Mouse (Mus musculus): Measurements from ENCODE around the gene Pdilt.
"Not testable (repeated sequence)": the region's sequence is repeated elsewhere in the genome, so short reads cannot be mapped to it uniquely, and the experiment has no call there.

Gene Pdilt

DNA sequence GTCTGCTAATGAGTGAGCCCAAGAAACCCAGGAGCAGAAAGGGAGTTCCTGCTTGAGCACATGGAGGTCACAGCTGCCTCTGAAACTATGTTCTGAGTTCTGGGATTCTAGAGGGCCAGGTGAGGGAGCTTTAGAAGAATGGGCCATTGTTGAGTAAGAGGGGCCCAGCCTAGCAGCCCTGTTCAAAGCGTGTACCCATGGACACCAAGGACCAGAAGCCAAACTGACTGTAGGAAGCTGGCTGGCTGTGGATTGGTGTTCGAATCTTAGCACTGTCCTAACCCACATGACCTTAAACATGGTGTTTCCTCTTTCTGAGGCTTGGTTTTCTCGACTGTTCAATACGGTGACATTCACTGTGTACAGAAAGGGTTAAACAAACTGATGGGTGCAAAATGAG is at the start of gene Pdilt:
Gene Pdilt (minus strand): TSS at position 101 of the 400 bp plus-strand sequence.
- in situ Hi-C loops (cut with MboI; ENCODE audit: low sequenced_read_pairs) = loop anchor here (25.0 kb wide), 1 partner anchor 511 kb away; no protein-coding TSS in a partner anchor

DNA sequence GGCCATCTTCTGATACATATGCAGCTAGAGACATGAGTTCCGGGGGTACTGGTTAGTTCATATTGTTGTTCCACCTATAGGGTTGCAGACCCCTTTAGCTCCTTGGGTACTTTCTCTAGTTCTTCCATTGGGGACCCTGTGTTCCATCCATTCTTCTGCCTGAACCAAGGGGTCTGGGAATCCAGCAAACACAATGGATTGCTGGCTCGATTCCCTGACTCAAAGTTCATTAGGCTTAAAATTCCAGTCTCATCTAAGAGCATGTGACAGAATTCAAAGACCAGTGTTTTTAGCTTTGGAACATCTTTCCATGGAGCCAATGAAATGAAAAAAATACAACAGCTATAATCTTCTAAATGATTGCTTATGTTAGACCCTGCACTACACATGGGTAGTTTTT is 39.2 kb upstream of the Pdilt start:
- in situ Hi-C loops (cut with MboI; ENCODE audit: low sequenced_read_pairs) = not testable (repeated sequence)

DNA sequence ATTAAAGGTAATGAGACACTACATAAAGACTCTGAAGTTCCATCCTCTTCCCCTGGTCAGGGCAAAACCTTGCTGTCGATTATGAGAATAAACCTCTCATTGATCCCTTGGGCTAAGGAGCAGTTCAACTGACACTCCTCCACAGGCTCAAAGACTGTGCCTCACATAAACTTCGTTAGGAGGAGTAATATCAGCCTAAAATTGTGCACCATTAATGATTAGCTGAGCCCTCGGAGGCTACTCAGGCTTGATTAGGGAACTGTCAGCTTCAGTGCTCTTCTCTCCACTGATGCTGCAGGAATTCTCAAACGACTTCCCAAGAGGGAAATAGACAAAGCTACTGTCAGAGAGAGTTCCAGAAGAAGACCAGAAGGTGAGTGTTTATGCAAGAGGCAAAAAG is 38.2 kb upstream of the Pdilt start:
- in situ Hi-C loops (cut with MboI; ENCODE audit: low sequenced_read_pairs) = no loop called here

DNA sequence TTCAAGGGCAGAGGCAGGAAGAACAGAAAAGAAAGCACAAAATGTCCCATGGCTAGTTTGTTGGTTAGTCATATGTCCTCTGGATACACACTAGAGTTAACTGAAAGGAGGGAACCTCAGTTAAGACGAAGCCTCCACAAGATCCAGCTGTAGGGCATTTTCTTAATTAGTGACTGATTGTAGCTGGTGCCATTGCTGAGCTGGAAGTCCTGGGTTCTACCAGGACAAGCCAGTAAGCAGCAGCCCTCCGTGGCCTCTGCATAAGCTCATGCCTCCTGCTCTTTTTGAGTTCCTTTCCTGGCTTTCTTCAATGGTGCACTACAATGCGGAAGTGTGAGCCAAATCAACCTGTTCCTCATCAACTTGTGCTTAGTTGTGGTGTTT is 37.2 kb upstream of the Pdilt start:
- in situ Hi-C loops (cut with MboI; ENCODE audit: low sequenced_read_pairs) = no loop called here

DNA sequence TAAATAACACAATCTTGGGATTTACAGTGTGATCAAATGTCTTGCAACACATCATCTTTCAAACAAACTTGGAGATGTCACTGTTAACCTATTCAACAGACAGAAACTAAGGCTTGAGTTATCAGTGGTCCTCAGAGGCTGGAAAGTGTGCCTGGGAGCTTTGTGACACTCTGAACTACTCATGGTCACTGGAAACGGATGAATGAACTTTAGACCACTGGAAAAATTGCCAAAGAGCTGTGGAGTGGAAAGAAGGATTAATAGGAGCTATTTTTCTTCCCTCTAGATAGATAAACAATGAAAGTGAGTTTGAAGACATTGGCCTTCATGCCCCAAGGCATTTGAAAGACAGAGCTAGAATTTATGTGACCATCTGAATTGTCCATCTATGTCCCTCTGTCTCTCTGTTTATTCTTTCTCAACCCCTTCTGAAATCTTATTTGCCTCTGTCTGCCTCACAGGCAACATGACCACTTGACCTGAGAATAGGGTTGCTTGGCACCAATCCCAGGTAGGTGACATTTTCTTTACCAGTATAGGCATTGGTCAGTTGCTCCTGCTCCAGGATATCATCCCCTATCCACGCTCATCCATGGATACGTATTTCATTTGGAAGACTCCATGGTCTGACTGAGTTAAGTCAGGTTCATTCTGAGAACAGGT is 36.6 kb upstream of the Pdilt start:
- in situ Hi-C loops (cut with MboI; ENCODE audit: low sequenced_read_pairs) = no loop called here

DNA sequence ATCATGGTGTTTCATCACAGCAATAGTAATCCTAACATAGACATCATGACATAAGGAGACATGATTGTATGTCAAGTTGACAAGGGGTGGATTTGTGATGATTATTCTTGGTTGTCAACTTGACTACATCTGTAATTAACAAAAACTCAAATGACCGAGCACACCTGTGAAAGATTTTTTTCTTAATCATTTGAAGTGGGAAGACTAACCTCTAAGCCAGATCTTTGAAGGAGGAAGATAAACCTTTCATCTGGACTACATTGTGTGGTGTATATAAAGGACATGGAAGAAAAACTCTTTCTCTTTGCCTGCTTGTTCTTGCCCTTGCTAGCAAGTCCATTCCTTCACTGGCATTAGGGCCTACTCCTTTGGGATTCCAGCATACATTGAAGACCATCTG is 30.8 kb upstream of the Pdilt start, which contains the start of gene Acsm2:
Gene Acsm2 (plus strand): TSS at position 301 of the 400 bp plus-strand sequence.
- in situ Hi-C loops (cut with MboI; ENCODE audit: low sequenced_read_pairs) = no loop called here

DNA sequence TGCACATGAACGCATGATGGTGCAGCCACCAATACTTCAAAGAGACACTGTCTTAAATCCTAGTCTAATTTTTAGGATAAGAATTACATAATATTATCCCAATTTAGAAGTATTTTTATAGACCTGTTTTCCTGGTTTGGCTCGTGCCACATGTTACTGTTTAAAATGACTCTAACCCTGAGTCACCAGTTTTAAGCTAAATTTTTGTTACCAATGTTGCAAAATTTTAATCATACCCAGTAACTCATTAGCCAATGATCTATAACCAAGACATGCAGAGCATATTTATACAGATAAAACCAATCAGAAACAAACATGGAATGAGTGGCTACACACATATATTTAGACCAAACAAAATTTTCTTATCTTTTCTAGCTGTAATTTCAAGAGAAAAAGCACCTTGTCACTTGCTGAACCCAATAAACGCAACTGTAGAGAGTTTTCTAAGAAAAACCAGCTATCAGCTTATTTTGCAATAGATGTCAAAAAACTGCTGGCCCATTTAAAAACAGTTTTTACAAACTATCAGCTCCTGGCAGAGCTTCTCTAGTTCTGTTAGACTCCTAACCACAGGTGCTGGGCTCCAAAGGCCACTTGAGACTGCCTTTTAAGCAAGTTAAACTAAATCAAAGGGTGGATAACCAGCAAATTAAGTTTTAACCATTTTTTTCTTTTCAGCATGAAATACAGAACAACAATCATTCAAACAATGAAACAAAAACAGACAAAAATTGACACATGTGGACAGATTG is 27.4 kb upstream of the Pdilt start:
- in situ Hi-C loops (cut with MboI; ENCODE audit: low sequenced_read_pairs) = no loop called here

DNA sequence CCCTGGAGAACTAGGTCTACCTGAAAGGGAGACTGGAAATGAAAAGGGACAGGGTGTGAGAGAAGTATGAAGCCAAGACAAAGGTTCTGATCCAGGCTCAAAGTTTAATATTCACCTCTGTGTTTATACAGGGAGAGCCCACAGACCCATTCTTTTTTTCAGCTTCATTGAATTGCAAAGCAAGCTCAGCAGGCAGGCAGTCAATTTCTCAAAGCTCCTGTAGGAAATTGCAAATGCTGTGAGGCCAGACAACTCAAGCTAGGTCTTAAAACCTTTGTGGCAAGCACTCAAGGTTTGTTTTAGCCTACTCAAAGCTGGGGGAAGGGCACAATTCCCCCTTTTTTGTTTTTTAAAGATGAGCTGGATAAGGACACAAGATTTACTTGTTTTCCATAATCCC is 22.3 kb upstream of the Pdilt start:
- in situ Hi-C loops (cut with MboI; ENCODE audit: low sequenced_read_pairs) = no loop called here

DNA sequence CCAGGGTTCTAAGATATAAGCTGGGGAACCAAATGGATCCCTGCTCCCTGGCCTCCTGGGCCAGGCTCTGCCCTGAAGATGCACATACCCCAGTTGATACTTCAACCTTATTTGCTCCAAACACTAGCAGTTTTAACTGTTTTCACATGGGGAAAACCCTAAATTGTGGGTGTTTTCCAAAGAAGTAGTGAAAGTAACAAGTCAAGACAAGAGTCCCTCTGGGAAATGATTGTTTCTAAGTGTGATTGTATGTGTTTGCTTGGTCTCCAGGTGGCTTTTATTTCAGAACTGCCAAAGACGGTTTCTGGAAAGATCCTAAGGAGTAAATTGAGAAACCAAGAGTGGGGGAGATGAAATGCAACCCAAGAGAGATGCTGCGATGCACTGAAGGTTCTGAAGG is 19.2 kb upstream of the Pdilt start:
- in situ Hi-C loops (cut with MboI; ENCODE audit: low sequenced_read_pairs) = no loop called here

DNA sequence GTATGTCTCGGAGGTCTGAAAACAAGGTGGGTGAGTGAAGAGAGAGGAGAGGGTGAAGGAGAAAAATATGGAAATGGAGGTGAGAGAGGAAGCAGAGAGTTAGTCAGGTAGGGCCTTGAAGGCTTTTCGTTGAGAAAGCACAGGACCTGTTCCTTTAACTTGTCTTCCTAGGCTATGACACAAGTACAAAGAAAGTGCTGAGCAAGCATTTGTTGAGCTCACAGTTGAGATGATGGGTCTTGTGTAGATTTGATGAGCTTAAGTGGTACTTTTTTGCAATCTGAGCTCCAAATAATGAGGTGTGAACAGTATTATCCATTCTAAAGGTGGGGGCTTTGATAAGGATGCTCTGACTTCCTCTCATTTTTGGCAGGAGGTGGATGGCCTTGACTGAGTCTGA is 11.1 kb upstream of the Pdilt start:
- in situ Hi-C loops (cut with MboI; ENCODE audit: low sequenced_read_pairs) = no loop called here

DNA sequence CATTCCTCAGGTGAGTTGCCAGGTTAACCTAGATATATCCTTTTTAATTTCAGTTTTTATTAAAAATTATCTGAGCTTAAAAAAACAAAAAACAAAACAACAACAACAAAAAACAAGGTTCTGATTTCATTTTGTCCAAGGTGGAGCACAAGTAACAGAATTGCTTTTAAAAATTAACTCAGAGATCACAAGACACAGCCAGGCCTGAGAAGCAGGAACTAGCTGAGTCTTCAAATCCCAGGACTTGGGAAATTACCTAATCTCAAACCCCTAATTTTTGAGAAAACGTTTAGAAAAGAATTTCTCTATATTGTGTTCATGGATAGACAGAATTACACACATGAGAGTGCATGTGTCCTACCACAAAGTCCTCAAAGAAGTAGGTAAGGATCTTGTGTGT is 9.6 kb upstream of the Pdilt start:
- in situ Hi-C loops (cut with MboI; ENCODE audit: low sequenced_read_pairs) = no loop called here

DNA sequence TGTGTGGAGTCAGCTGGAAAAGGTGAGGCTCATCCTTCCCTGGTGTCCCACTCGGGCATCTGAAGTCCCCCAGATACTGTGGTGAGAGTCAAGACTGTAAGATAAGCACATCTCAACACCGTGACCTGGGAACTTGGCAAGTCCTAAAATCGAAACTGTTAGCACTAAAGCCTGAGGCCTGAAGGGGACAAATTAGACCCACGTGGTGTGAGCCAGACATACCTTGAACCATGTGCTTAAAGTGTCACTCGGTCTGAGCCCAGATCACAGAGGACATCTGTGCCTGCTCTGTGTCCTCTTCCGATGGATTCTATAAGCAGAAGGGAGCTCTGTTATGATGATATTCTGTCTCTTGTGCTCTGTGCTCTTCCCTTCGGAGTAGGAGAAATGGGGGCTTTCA is 5.3 kb upstream of the Pdilt start:
- in situ Hi-C loops (cut with MboI; ENCODE audit: low sequenced_read_pairs) = no loop called here

DNA sequence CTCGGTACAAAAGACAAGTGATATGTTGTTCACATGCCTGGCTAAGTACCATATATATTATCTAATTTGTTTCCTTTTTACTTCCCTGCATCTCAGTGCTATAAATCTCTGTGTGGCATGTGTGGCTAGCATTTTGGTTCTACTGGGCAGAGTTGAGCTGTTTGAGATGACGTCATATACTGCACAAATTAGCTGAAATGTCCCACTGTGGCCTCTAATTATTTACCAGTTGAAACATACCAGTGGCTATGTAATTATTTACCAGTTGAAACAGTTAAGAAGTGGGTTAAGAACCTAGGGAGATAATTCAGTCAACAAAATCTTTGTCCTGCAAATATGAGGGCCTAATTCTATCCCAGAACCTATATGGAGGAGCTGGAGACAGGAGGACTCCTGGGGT is 4.3 kb upstream of the Pdilt start:
- in situ Hi-C loops (cut with MboI; ENCODE audit: low sequenced_read_pairs) = no loop called here

DNA sequence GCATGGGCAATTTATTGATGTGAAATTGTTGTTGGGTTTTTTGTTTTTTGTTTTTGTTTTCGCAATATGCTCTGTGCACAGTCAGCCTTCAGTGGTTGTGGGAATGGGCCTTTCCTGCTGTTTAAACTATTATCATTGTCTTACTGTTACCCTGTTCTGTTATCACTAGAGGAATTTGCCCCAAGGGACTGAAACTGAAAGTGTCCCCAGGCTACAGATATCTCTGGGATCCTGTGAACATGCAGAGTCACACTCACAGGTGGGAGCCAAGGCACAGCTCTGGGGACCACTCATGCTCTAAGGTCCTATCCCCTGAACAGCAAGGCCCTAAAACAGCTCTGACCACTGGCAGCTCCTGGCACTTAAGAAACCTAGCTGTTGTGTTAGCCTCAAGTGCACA is 3.8 kb upstream of the Pdilt start:
- in situ Hi-C loops (cut with MboI; ENCODE audit: low sequenced_read_pairs) = no loop called here

DNA sequence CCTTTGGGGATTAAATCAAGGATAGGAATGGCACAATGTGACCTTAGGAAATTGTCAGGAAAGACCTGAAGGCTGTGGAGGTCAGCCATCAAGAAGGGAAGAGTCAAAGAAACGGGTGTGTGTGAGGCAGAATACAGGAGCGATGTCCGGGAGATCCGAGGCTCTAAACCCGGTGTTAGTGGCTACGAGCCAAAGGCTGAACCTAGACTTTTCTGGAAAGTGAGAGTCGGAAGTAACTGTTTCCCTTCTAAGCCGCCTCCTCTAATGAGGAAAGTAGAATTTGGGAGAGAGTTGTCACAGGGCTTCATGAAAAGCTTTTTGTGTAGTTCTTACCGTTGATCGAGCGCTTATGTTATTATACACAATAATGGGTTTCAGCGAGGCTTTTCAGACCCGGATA is 3.2 kb upstream of the Pdilt start:
- in situ Hi-C loops (cut with MboI; ENCODE audit: low sequenced_read_pairs) = no loop called here

DNA sequence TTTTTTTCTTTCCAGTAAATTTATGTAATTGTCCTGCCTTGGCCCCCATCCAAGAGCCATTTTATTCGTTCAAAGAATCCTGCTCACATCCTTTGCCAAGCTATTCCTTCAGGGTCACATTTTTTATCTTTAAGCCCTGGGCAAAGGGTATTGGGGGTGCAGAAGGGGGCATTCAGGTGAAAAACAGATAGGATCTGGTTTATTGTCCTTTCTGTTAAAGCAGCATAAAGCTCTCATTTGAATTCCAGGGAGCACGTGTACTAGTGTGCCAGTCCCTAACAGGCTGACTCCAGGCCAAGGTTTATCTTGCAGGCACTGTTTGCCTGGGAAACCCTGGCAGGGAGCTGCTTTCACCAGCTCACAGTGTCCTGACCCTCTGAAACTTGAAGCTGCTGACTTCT is 2.6 kb upstream of the Pdilt start:
- in situ Hi-C loops (cut with MboI; ENCODE audit: low sequenced_read_pairs) = no loop called here

DNA sequence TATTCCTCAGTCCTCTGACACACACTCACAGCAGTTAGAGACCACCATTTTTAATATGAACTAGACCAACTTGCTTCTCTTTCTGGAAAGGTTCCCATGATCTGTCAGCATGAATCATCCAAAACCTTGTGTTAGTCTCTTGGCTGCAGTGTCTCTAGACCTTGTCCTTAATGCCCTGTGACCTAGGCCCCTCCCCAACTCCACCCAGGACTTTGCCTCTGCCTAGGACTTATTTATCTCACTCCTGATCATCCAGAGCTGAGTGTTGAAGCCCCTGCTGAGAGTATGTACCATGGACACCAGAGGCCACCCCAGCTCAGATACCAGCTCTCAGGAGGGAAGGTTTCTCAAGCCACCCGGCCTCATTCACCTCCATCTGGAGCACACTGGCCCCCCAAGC is 904 bp downstream of the Pdilt start:
- in situ Hi-C loops (cut with MboI; ENCODE audit: low sequenced_read_pairs) = loop anchor here (25.0 kb wide), 1 partner anchor 510 kb away; no protein-coding TSS in a partner anchor

DNA sequence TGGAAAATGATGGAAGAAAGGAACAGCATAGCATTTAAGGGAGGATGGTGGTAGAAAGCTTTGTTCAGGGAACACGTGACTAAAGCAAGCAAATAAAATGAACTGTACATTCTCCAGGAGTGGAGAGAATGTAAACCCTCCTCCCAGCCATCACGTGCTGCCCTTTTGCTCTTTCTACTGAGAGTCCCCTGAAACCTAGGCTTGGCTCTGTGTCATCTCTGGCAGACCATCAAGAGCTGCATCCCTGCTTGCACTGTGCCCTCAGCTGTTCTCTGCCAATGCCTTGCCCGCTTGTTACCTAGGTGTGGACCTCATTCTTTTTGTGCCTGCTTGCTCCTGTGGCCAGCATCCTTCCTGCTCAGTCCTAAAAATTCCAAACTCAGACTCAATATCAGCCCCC is 1.5 kb downstream of the Pdilt start:
- in situ Hi-C loops (cut with MboI; ENCODE audit: low sequenced_read_pairs) = loop anchor here (25.0 kb wide), 1 partner anchor 510 kb away; no protein-coding TSS in a partner anchor

DNA sequence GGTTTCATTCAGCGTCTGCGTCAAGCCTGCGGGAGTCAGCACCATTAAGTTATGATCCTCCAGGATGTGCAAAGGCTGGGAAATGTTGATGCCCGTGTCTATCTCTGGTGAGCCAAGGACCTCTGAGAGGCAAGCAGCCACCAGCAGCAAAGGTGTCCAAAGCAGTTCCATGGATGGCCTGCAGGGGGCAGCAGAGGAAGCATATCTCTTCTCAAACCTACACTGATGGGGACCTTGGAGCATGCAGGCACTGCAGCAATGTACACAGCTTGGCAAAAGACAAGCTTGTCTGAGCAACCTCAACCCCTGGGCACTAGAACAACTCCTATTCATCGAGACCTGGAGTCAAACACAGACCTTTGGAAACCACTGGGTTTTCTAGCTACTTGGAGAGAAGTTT is 3.6 kb downstream of the Pdilt start:
- in situ Hi-C loops (cut with MboI; ENCODE audit: low sequenced_read_pairs) = loop anchor here (25.0 kb wide), 1 partner anchor 507 kb away; no protein-coding TSS in a partner anchor

DNA sequence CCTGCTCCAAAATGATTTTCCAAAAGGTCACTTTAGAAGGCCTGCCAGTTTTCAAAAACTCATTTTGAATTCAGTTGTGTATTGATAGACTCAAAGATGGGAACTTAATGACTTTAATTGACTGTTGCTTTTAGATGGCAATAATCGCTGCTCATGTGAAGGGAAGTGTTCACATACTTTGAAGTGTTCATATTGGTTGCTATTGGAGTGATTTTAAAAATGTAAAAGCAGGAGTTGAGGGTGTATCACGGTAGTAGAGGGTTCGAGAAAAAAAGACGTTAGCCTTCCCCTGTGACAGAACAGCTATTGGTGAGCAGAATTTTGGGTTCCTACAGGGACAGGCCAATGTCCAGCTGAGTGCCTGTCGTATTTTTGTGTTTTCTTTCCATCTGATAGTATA is 4.1 kb downstream of the Pdilt start, which contains the start of gene Acsm5:
Gene Acsm5 (plus strand): TSS at position 301 of the 400 bp plus-strand sequence.
- in situ Hi-C loops (cut with MboI; ENCODE audit: low sequenced_read_pairs) = loop anchor here (25.0 kb wide), 1 partner anchor 507 kb away; no protein-coding TSS in a partner anchor

DNA sequence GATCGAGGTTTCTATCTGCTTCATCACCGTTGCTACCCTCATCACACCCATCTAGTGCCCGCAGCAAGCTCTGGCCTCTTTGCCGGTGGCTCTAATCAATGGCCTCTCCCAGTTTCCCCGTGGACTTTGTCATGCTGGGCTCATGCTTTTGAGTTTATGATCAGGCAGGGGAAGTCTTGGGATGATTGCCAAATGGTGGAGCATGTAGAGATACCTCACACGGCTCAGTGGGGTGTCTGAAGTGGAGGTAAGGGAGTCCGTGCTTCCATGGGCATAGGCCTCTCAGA is 7.1 kb downstream of the Pdilt start:
- in situ Hi-C loops (cut with MboI; ENCODE audit: low sequenced_read_pairs) = loop anchor here (25.0 kb wide), 1 partner anchor 504 kb away; no protein-coding TSS in a partner anchor
